Mouse (Mus musculus) kidney, embryonic 14.5 days (tissue): ENCODE measurements around the gene Prl2c5. TPM values are rescaled to one million over a fixed set of nuclear protein-coding genes. Genes with fewer than 3 reads are reported as not detected.

ENCODE experiments used
- polyA plus RNA-seq: library from polyadenylated mRNA; unstranded; fragments of >200 nt; fragmentation: Nextera tagmentation; extraction: Ambion mirVana; gene quantifications from 2 replicates; pipeline ENCODE4 v1.2.1, GENCODE M21; 2014

Prl2c5 gene
- polyA plus RNA-seq, 1 experiment from 2014 or later = not detected

Other genes starting within 250 kb of the Prl2c5 start
- gene Prl2c2, start 177.3 kb upstream of the Prl2c5 start, polyA plus RNA-seq = not detected in 2 replicates
- 12.0 and 15.7 TPM in 2 replicates for gene Gpr137b, start 211.3 kb downstream of the Prl2c5 start, polyA plus RNA-seq